ENCODE assay signal across 15 mouse cellular contexts in the genomic region with DNA sequence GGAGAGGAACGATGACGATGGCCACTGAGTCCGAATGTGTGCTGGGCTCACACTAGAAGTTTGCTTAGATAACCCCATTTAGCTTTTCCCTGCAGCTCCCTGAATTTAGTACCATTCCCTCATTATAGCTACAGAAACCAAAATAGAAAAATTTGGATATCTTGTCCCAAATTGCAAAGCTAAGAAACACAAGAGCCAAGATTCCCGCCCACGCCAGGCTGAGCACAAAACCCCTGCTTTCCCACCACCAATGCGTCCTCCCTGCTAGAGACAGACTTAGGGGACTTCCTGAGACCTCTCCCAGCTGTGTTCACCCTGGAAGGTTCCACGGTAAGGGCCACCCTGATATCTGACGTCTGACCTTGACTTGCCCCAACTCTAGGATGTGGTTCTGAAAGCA.
DNase-seq lines count a peak whose midpoint lies in the region; ATAC-seq lines count a peak whose summit lies in the region.
"Had no signal": no experiment of that assay in that cellular context is flagged by ENCODE, and none has a peak within 500 bp of the region (broad histone marks: within the 10 kb centered on the region; RNA-seq: fewer than 3 reads in every experiment).

No protein-coding gene starts in this region.

- peaks cover 49% of the 10 kb centered on the region for H3K4me1 ChIP-seq in hindbrain, embryonic 13.5 days (replicated peaks)
- peaks cover 2% of the 10 kb centered on the region; the same call in 1 of the 2 replicates for H3K4me1 ChIP-seq in hindbrain, embryonic 11.5 days (replicated peaks; ENCODE audit: control insufficient read depth, insufficient read depth, low read length)
- peaks cover 38% of the 10 kb centered on the region for H3K4me1 ChIP-seq in neural tube, embryonic 13.5 days (replicated peaks)
- H3K4me1 ChIP-seq: megakaryocyte, embryonic 14.5 days had no signal

- no peak for ATAC-seq in hindbrain, embryonic 13.5 days (ENCODE audit: low FRiP score)
- ATAC-seq in hindbrain, embryonic 11.5 days (ENCODE audit: low FRiP score) = no peak
- ATAC-seq in neural tube, embryonic 13.5 days (ENCODE audit: low read depth) = no peak
- ATAC-seq: CD4-positive, CD25-positive, alpha-beta regulatory T cell, adult 4 months; liver, embryonic 12.5 days had no signal

- 93% methylated on average over 8 of the region's 8 CpGs for WGBS in hindbrain, embryonic 13.5 days
- WGBS in hindbrain, embryonic 11.5 days = 89% methylated on average over 8 of the region's 8 CpGs
- WGBS in neural tube, embryonic 13.5 days = 89% methylated on average over 8 of the region's 8 CpGs

- H3K9me3 ChIP-seq in hindbrain, embryonic 13.5 days = no peaks in the 10 kb centered on the region
- no peaks in the 10 kb centered on the region for H3K9me3 ChIP-seq in hindbrain, embryonic 11.5 days (ENCODE audit: control insufficient read depth, low read length)
- H3K9me3 ChIP-seq in neural tube, embryonic 13.5 days = no peaks in the 10 kb centered on the region
- H3K9me3 ChIP-seq: limb, embryonic 10.5 days; liver, embryonic 12.5 days; megakaryocyte, embryonic 14.5 days had no signal

- no peaks in the 10 kb centered on the region for H3K27me3 ChIP-seq in hindbrain, embryonic 13.5 days
- no peaks in the 10 kb centered on the region for H3K27me3 ChIP-seq in hindbrain, embryonic 11.5 days (ENCODE audit: control insufficient read depth, insufficient read depth, low read length)
- H3K27me3 ChIP-seq in neural tube, embryonic 13.5 days = no peaks in the 10 kb centered on the region
- H3K27me3 ChIP-seq: liver, embryonic 12.5 days; megakaryocyte, embryonic 14.5 days had no signal

- H3K4me2 ChIP-seq in hindbrain, embryonic 13.5 days = no peak overlapping the region
- H3K4me2 ChIP-seq in hindbrain, embryonic 11.5 days (replicated peaks; ENCODE audit: low read depth, low read length) = no peak overlapping the region
- H3K4me2 ChIP-seq in neural tube, embryonic 13.5 days = no peak overlapping the region
- H3K4me2 ChIP-seq: liver, embryonic 12.5 days had no signal

- peak overlapping the region; percentile 91 for H3K27ac ChIP-seq in hindbrain, embryonic 13.5 days
- no peak overlapping the region for H3K27ac ChIP-seq in hindbrain, embryonic 11.5 days (ENCODE audit: low read depth, low read length)
- peak overlapping the region; percentile 92 for H3K27ac ChIP-seq in neural tube, embryonic 13.5 days (replicated peaks)
- H3K27ac ChIP-seq: gastrocnemius, adult 2 months; limb, embryonic 10.5 days; liver, embryonic 12.5 days had no signal

- intact Hi-C loops in left cerebral cortex, postnatal 25 days (cut with DNase I) = loop anchor here (2.0 kb wide), 1 partner anchor 51 kb away; no protein-coding TSS in a partner anchor

- H3K9ac ChIP-seq in hindbrain, embryonic 13.5 days = no peak overlapping the region
- no peak overlapping the region for H3K9ac ChIP-seq in hindbrain, embryonic 11.5 days (ENCODE audit: low read depth, low read length)
- H3K9ac ChIP-seq in neural tube, embryonic 13.5 days = no peak overlapping the region
- H3K9ac ChIP-seq: liver, embryonic 12.5 days had no signal

- H3K36me3 ChIP-seq in hindbrain, embryonic 13.5 days = peaks cover 13% of the 10 kb centered on the region
- no peaks in the 10 kb centered on the region for H3K36me3 ChIP-seq in hindbrain, embryonic 11.5 days (ENCODE audit: control insufficient read depth, insufficient read depth, low read length)
- 0 out of 2 replicates have a peak, but pooled peaks cover 9% of the 10 kb centered on the region for H3K36me3 ChIP-seq in neural tube, embryonic 13.5 days
- H3K36me3 ChIP-seq: limb, embryonic 10.5 days; liver, embryonic 12.5 days had no signal

- no peak for DNase-seq in hindbrain, embryonic 11.5 days (ENCODE audit: low spot score)
- DNase-seq in neural tube, embryonic 10.5 days (ENCODE audit: extremely low spot score, low spot score) = no peak
- peak; percentile 48 to 82 for DNase-seq in left cerebral cortex, postnatal 25 days (ENCODE audit: low spot score in 2 of 2)
- no peak for DNase-seq in thymus, postnatal 36 days
- DNase-seq in thymus, postnatal 10 days (ENCODE audit: low spot score in 2 of 2) = no peak
- DNase-seq: adrenal gland, adult 8-10 months; cerebellum, adult 9-11 months; gastrocnemius, adult 2 months; heart, adult 11 months had no signal

- H3K4me3 ChIP-seq in hindbrain, embryonic 13.5 days = no peak overlapping the region
- H3K4me3 ChIP-seq in hindbrain, embryonic 11.5 days (ENCODE audit: low read depth, low read length) = no peak overlapping the region
- H3K4me3 ChIP-seq in neural tube, embryonic 13.5 days = no peak overlapping the region
- H3K4me3 ChIP-seq: gastrocnemius, adult 2 months; limb, embryonic 10.5 days; liver, embryonic 12.5 days; megakaryocyte, embryonic 14.5 days had no signal

Comparison
In these comparisons a context has a peak if more than half of its experiments do, and no peak if none do; other contexts are left out.
1. DNase-seq: peak in left cerebral cortex, postnatal 25 days (2 of 2); none in hindbrain, embryonic 11.5 days (single experiment), neural tube, embryonic 10.5 days (single experiment), thymus, postnatal 36 days (0 of 2) and thymus, postnatal 10 days (0 of 2).